Mouse (Mus musculus) small intestine, adult 10 weeks (tissue): Measurements from ENCODE around the gene Pttg1. TPM values are rescaled to one million over a fixed set of nuclear protein-coding genes. Genes with fewer than 3 reads are reported as not detected.

ENCODE experiments used
- polyA plus RNA-seq: library from polyadenylated mRNA; stranded (reverse); fragments of 350-450 nt; fragmentation: Illumina TruSeq; extraction: RNeasy Lipid Tissue Mini Kit (QIAGEN cat#74804); gene quantifications from one replicate; pipeline ENCODE4 v1.2.3, GENCODE M21; 2014; ENCODE audit warnings: low replicate concordance

Pttg1 gene
- 19.0 TPM for polyA plus RNA-seq

DNA sequence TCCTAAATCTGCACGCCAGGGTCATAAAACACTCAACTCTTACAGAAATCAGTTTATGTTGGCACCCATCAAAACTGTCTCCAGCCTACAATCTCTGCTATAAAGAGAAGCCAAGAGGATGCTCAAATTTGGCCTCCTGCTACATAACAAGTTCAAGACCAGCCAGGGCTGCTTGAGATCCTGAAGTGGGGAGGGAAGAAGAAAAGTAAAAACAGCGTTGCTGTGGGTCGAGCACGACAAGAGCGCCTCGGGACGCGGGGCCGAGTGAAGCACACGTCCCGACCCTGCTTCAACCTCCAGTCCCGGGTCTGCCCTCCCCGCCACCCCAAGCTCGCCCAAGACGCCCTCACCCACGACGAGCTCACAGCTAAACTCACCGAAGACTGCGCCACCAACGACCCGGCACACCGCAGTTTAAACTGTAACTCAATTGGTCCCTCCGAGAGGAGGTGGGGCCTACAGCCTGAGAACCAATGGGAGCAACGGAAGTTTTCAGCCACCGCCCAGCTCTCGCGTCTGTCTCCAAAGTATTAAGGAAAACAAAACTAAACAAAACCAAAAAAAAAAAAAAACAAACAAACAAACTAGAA lies at the start of gene Pttg1:
TSS of gene Pttg1 (minus strand) at position 428 of the 590 bp plus-strand sequence.

DNA sequence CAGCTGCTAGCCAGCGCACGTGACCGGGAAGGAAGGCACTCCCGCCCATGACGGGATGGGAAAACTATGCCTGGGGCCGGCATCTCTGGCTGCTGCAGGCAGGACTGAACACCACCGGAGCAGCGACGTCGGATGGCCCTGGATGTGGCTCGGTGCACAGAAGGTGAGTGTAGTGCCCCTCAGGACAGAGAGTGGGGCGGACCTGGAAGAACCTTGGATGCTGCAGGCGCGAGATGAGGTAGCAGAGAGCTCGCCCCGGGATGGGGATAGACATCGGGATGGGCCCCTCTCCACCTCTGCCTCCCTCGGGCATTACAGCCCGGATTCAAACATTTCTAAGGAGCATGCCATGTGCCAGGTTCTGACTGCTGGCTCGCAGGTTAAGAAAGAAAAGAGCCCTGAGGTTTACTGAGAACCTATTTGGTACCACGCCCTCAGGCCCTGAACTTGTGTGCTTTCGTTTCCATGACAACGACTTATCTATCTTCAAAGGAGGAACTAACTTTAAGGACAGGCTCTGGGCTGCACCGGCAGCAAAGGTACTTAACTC lies 48.2 kb upstream of the Pttg1 start, which contains the start of gene C1qtnf2:
TSS of gene C1qtnf2 (plus strand) at position 52 of the 550 bp plus-strand sequence.

GRCm38 (mm10) chr11:43433254-43434023 lies 7.4 kb upstream of the Pttg1 start, which contains the start of gene Slu7:
Gene Slu7, plus strand, starts transcription at chr11:43433744.

Other genes starting within 250 kb of the Pttg1 start
- 99.2 TPM for gene Slu7, start 7.5 kb upstream of the Pttg1 start, polyA plus RNA-seq
- gene C1qtnf2, start 48.0 kb upstream of the Pttg1 start, polyA plus RNA-seq = not detected
- gene Ccnjl, start 102.5 kb upstream of the Pttg1 start, polyA plus RNA-seq = 4.2 TPM
- 0.26 TPM for gene 4933415A04Rik, start 160.8 kb upstream of the Pttg1 start, polyA plus RNA-seq
- not detected for gene Fabp6, start 175.3 kb upstream of the Pttg1 start, polyA plus RNA-seq